Mouse (Mus musculus): ENCODE data around the gene Lgals9. TPM values are rescaled to one million over a fixed set of nuclear protein-coding genes. Genes with fewer than 3 reads are reported as not detected.
A peak's percentile ranks its signal among the peaks of the same experiment; 100 is the strongest.

Gene Lgals9
- polyA plus RNA-seq, 1 experiment, result 103 TPM

GRCm38 (mm10) chr11:78985505-78985904, 759 bp upstream of the Lgals9 start:
- no peaks in the 10 kb centered on the region for H3K36me3 ChIP-seq (ENCODE audit: control insufficient read depth, insufficient read depth, low read length)
- no peak overlapping the region for H3K4me3 ChIP-seq (ENCODE audit: extremely low read depth, insufficient read depth, insufficient read length)
- H3K27me3 ChIP-seq (ENCODE audit: control insufficient read depth, insufficient read depth, low read length), result no peaks in the 10 kb centered on the region
- DNase-seq (ENCODE audit: low read depth in 1 of 2, low spot score in 2 of 2), result no peak
- H3K4me1 ChIP-seq (ENCODE audit: control insufficient read depth, insufficient read depth, insufficient read length), result peaks cover 22% of the 10 kb centered on the region
- no peak overlapping the region for H3K27ac ChIP-seq (ENCODE audit: insufficient read depth, low read length)
- TF ChIP-seq POLR2A (IDR thresholded peaks at IDR 0.05; ENCODE audit: low read depth, low read length), result no peak
- TF ChIP-seq CTCF (IDR thresholded peaks at IDR 0.05; ENCODE audit: extremely low read depth, insufficient read depth, insufficient read length, insufficient replicate concordance), result no peak

DNA sequence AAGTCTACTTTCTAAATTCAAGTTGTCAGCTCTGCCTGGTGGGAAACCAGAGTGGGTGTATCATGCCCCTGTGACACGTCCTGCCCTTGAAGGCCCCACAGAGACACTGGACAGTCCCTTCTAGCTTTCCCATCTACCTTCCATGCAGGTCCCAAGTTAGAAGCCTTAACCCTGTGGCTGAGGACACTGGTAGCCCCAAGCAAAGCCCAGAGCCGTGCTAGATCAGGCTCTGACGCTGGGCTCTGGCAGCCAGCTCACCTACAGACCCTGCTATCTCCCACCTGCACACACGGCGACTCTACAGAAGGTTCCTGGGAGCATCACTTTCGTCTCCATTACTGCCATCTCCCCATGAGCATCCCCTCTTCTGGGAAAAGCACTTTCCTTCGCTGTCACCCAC, 1.2 kb downstream of the Lgals9 start:
- Histone ChIP-seq H3K27me3 (ENCODE audit: control insufficient read depth, insufficient read depth, low read length) (no peaks in the 10 kb centered on the region), H3K4me1 (ENCODE audit: control insufficient read depth, insufficient read depth, insufficient read length) (peaks cover 22% of the 10 kb centered on the region), H3K27ac (ENCODE audit: insufficient read depth, low read length) (peak overlapping the region; percentile 83), H3K36me3 (ENCODE audit: control insufficient read depth, insufficient read depth, low read length) (no peaks in the 10 kb centered on the region; the same call in 1 of the 2 replicates), H3K4me3 (ENCODE audit: extremely low read depth, insufficient read depth, insufficient read length) (peak overlapping the region; percentile 75)
- no peak for TF ChIP-seq CTCF (IDR thresholded peaks at IDR 0.05; ENCODE audit: extremely low read depth, insufficient read depth, insufficient read length, insufficient replicate concordance)
- TF ChIP-seq POLR2A (IDR thresholded peaks at IDR 0.05; ENCODE audit: low read depth, low read length), result no peak
- no peak for DNase-seq (ENCODE audit: low read depth in 1 of 2, low spot score in 2 of 2)
- 20% methylated on average over 7 of the region's 7 CpGs for WGBS

DNA sequence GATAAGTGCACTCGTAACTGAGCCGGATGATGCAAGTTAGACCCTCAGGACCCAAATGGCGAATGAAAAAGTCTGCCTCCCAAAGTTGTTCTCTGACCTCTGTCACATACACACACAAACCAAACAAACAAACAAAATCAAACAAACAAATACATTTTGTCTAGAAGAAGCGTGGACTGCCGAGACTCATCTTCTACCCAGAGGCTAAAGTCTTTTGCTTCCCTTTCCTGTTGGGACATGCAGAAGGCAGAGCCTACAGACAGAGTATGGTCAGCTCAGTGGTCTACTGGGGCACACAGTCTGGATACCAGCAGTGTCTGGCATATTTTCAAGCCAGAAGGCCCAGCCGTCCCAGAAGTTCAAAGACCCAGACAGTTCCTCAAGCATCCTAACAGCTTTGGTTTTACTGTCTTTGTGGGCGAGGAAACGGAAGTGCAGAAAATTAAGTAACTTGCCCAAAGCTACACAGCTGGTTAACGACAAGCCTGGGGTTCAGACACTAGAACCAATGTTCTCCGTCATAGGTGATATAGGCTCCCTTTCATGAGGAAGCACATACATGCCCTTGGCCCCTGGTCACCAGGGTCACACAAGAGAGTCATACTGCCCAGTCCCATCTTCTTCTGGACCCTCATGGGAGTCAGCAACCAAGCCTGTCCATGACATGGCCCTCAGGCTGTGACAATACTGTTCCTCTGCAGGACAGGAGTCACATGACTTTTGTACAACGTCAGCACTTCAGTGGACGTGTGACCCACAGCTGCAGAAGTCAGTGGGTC, 2.0 kb downstream of the Lgals9 start:
- DNase-seq (ENCODE audit: low read depth in 1 of 2, low spot score in 2 of 2), result peak; percentile 25 to 26
- 13% methylated on average over 12 of the region's 12 CpGs for WGBS
- peaks cover 1% of the 10 kb centered on the region for H3K36me3 ChIP-seq (ENCODE audit: control insufficient read depth, insufficient read depth, low read length)
- H3K27ac ChIP-seq (ENCODE audit: insufficient read depth, low read length), result peak overlapping the region; percentile 83
- no peaks in the 10 kb centered on the region for H3K27me3 ChIP-seq (ENCODE audit: control insufficient read depth, insufficient read depth, low read length)
- H3K4me1 ChIP-seq (ENCODE audit: control insufficient read depth, insufficient read depth, insufficient read length), result peaks cover 22% of the 10 kb centered on the region
- H3K4me3 ChIP-seq (ENCODE audit: extremely low read depth, insufficient read depth, insufficient read length), result peak overlapping the region; percentile 75; the same call in 1 of the 2 replicates
- TF ChIP-seq CTCF (IDR thresholded peaks at IDR 0.05; ENCODE audit: extremely low read depth, insufficient read depth, insufficient read length, insufficient replicate concordance) (no peak), POLR2A (IDR thresholded peaks at IDR 0.05; ENCODE audit: low read depth, low read length) (no peak)

- no peak overlapping the region for H3K27ac ChIP-seq (ENCODE audit: insufficient read depth, low read length)
- TF ChIP-seq CTCF (IDR thresholded peaks at IDR 0.05; ENCODE audit: extremely low read depth, insufficient read depth, insufficient read length, insufficient replicate concordance) (no peak), POLR2A (IDR thresholded peaks at IDR 0.05; ENCODE audit: low read depth, low read length) (no peak)
- peaks cover 7% of the 10 kb centered on the region for H3K36me3 ChIP-seq (ENCODE audit: control insufficient read depth, insufficient read depth, low read length)
- peaks cover 22% of the 10 kb centered on the region for H3K4me1 ChIP-seq (ENCODE audit: control insufficient read depth, insufficient read depth, insufficient read length)
- no peak overlapping the region for H3K4me3 ChIP-seq (ENCODE audit: extremely low read depth, insufficient read depth, insufficient read length)
- no peaks in the 10 kb centered on the region for H3K27me3 ChIP-seq (ENCODE audit: control insufficient read depth, insufficient read depth, low read length)
- WGBS, result 50% methylated on average over 2 of the region's 2 CpGs
- DNase-seq (ENCODE audit: low read depth in 1 of 2, low spot score in 2 of 2), result no peak
Observed at GRCm38 (mm10) chr11:78982042-78982441, 2.7 kb downstream of the Lgals9 start.

GRCm38 (mm10) chr11:78980083-78980634, 4.6 kb downstream of the Lgals9 start:
- Histone ChIP-seq H3K36me3 (ENCODE audit: control insufficient read depth, insufficient read depth, low read length) (peaks cover 21% of the 10 kb centered on the region), H3K4me3 (ENCODE audit: extremely low read depth, insufficient read depth, insufficient read length) (no peak overlapping the region), H3K27ac (ENCODE audit: insufficient read depth, low read length) (no peak overlapping the region), H3K27me3 (ENCODE audit: control insufficient read depth, insufficient read depth, low read length) (no peaks in the 10 kb centered on the region), H3K4me1 (ENCODE audit: control insufficient read depth, insufficient read depth, insufficient read length) (peaks cover 20% of the 10 kb centered on the region)
- no peak for DNase-seq (ENCODE audit: low read depth in 1 of 2, low spot score in 2 of 2)
- TF ChIP-seq CTCF (IDR thresholded peaks at IDR 0.05; ENCODE audit: extremely low read depth, insufficient read depth, insufficient read length, insufficient replicate concordance) (no peak), POLR2A (IDR thresholded peaks at IDR 0.05; ENCODE audit: low read depth, low read length) (no peak)
- 64% methylated on average over 4 of the region's 4 CpGs for WGBS

GRCm38 (mm10) chr11:78978176-78979019, 6.3 kb downstream of the Lgals9 start:
- Histone ChIP-seq H3K4me3 (ENCODE audit: extremely low read depth, insufficient read depth, insufficient read length) (no peak overlapping the region), H3K4me1 (ENCODE audit: control insufficient read depth, insufficient read depth, insufficient read length) (peaks cover 14% of the 10 kb centered on the region), H3K27ac (ENCODE audit: insufficient read depth, low read length) (no peak overlapping the region), H3K27me3 (ENCODE audit: control insufficient read depth, insufficient read depth, low read length) (no peaks in the 10 kb centered on the region), H3K36me3 (ENCODE audit: control insufficient read depth, insufficient read depth, low read length) (peaks cover 32% of the 10 kb centered on the region)
- DNase-seq (ENCODE audit: low read depth in 1 of 2, low spot score in 2 of 2), result no peak
- TF ChIP-seq CTCF (IDR thresholded peaks at IDR 0.05; ENCODE audit: extremely low read depth, insufficient read depth, insufficient read length, insufficient replicate concordance) (no peak), POLR2A (IDR thresholded peaks at IDR 0.05; ENCODE audit: low read depth, low read length) (no peak)
- whole genome bisulfite sequencing, result 91% methylated on average over 12 of the region's 12 CpGs
